19 mouse cellular contexts compared by ENCODE assay signal in genomic region chr15:77097358-77097757, GRCm38 (mm10). TPM values are rescaled to one million over a fixed set of nuclear protein-coding genes. Genes with fewer than 3 reads are reported as not detected.
"Had no signal": no experiment of that assay in that cellular context is flagged by ENCODE, and none has a peak within 500 bp of the region (broad histone marks: within the 10 kb centered on the region; RNA-seq: fewer than 3 reads in every experiment).

No protein-coding gene starts in this region.

- DNase-seq: lung, adult 18-20 months; lung, embryonic 14.5 days; lung, postnatal 10 days; lung, postnatal 4 days; midbrain, embryonic 14.5 days; retina, postnatal 1 day; right cerebral cortex, adult 18-20 months; right cerebral cortex, postnatal 25 days; right cerebral cortex, postnatal 4 days; spleen, adult 18-20 months; thymus, adult 18-20 months; thymus, postnatal 14 days; thymus, postnatal 36 days had no signal

- H3K4me3 ChIP-seq: midbrain, embryonic 10.5 days; midbrain, embryonic 12.5 days; neural tube, embryonic 12.5 days had no signal

- H3K4me1 ChIP-seq: midbrain, embryonic 10.5 days; midbrain, embryonic 12.5 days; neural tube, embryonic 12.5 days had no signal

- H3K9me3 ChIP-seq: midbrain, embryonic 10.5 days; midbrain, embryonic 12.5 days; neural tube, embryonic 12.5 days had no signal

- H3K27ac ChIP-seq: liver, embryonic 14.5 days; midbrain, embryonic 10.5 days; midbrain, embryonic 12.5 days; neural tube, embryonic 12.5 days had no signal

- H3K27me3 ChIP-seq: midbrain, embryonic 12.5 days; neural tube, embryonic 12.5 days had no signal

- H3K4me2 ChIP-seq: lung, embryonic 14.5 days; midbrain, embryonic 12.5 days; neural tube, embryonic 12.5 days had no signal

- H3K9ac ChIP-seq: liver, embryonic 14.5 days; lung, embryonic 14.5 days; midbrain, embryonic 12.5 days; neural tube, embryonic 12.5 days had no signal

RNA-seq across cellular contexts. Expression of gene Mb, which starts 46.9 kb away (rescaled TPM):
- polyA plus RNA-seq: midbrain, embryonic 12.5 days; small intestine, adult 2 months had no signal

RNA-seq across cellular contexts. Expression of gene Apol6, which starts 52.8 kb away (rescaled TPM):
- polyA plus RNA-seq: midbrain, embryonic 10.5 days; midbrain, embryonic 12.5 days; midbrain, embryonic 14.5 days; neural tube, embryonic 12.5 days; thymus, postnatal 0 days had no signal
